ENCODE assay signal across 18 mouse cellular contexts in the genomic region with DNA sequence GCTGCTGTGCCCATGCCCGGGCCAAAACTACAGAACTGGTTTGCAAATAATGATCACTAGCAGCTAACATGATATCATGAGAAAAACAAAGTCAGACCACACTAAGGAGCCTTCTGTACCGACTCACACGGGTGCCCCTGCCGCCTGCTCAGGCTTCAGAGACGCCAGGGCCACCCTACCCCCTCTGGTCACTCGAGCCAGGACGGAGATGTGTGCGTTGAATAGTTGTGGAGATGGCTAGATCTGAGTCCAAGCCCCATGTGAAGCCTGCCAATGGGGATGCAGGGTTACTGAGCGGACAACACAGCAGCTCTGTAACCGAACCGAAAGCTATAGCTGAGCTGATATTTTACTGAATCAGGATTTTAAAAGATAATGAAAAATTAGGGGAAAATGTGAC.
DNase-seq lines count a peak whose midpoint lies in the region; ATAC-seq and TF ChIP-seq lines count a peak whose summit lies in the region.
"Had no signal": no experiment of that assay in that cellular context is flagged by ENCODE, and none has a peak within 500 bp of the region (broad histone marks: within the 10 kb centered on the region; RNA-seq: fewer than 3 reads in every experiment).

No protein-coding gene starts in this region.

- no peak for ATAC-seq in hindbrain, embryonic 14.5 days (ENCODE audit: low FRiP score)
- ATAC-seq in midbrain, postnatal 0 days (ENCODE audit: low FRiP score): peak; percentile 49; the same call in 1 of the 2 replicates
- no peak for ATAC-seq in midbrain, embryonic 13.5 days
- no peak for ATAC-seq in liver, postnatal 0 days
- ATAC-seq: intestine, embryonic 15.5 days had no signal

- no peak overlapping the region for H3K9ac ChIP-seq in hindbrain, embryonic 14.5 days
- no peak overlapping the region for H3K9ac ChIP-seq in midbrain, postnatal 0 days (replicated peaks; ENCODE audit: low read length, poor library complexity, severe bottlenecking)
- H3K9ac ChIP-seq in midbrain, embryonic 13.5 days (replicated peaks): no peak overlapping the region
- no peak overlapping the region for H3K9ac ChIP-seq in liver, postnatal 0 days (replicated peaks)
- H3K9ac ChIP-seq: embryonic facial prominence, embryonic 12.5 days; intestine, embryonic 15.5 days; kidney, embryonic 15.5 days; limb, embryonic 13.5 days; liver, embryonic 13.5 days had no signal

- WGBS in hindbrain, embryonic 10.5 days: 92% methylated on average over 11 of the region's 11 CpGs
- WGBS in hindbrain, embryonic 14.5 days: 88% methylated on average over 11 of the region's 11 CpGs
- WGBS in midbrain, postnatal 0 days: 87% methylated on average over 11 of the region's 11 CpGs
- 91% methylated on average over 11 of the region's 11 CpGs for WGBS in midbrain, embryonic 13.5 days
- WGBS in bone marrow, adult 2 months: 82% methylated on average over 11 of the region's 11 CpGs
- 75% methylated on average over 11 of the region's 11 CpGs for WGBS in liver, postnatal 0 days (ENCODE audit: insufficient replicate concordance)

- peak overlapping the region; percentile 79 for H3K27ac ChIP-seq in gastrocnemius, adult 2 months
- peak overlapping the region; percentile 2; the same call in 1 of the 2 replicates for H3K27ac ChIP-seq in hindbrain, embryonic 10.5 days
- H3K27ac ChIP-seq in hindbrain, embryonic 14.5 days: no peak overlapping the region
- H3K27ac ChIP-seq in midbrain, postnatal 0 days (ENCODE audit: low read depth, low read length): no peak overlapping the region
- no peak overlapping the region for H3K27ac ChIP-seq in midbrain, embryonic 13.5 days
- H3K27ac ChIP-seq in bone marrow, adult 2 months (ENCODE audit: control insufficient read depth, insufficient read depth, low read depth, low read length, poor library complexity): peak overlapping the region; percentile 65
- H3K27ac ChIP-seq in liver, postnatal 0 days (ENCODE audit: low read depth): no peak overlapping the region
- H3K27ac ChIP-seq: embryonic facial prominence, embryonic 12.5 days; intestine, embryonic 15.5 days; kidney, embryonic 15.5 days; liver, embryonic 13.5 days had no signal

- 0 out of 2 replicates have a peak, but pooled peaks cover 4% of the 10 kb centered on the region for H3K9me3 ChIP-seq in hindbrain, embryonic 10.5 days
- no peaks in the 10 kb centered on the region for H3K9me3 ChIP-seq in hindbrain, embryonic 14.5 days (ENCODE audit: control insufficient read depth, low read length)
- H3K9me3 ChIP-seq in midbrain, postnatal 0 days (ENCODE audit: low read length): no peaks in the 10 kb centered on the region
- H3K9me3 ChIP-seq in midbrain, embryonic 13.5 days: no peaks in the 10 kb centered on the region
- no peaks in the 10 kb centered on the region for H3K9me3 ChIP-seq in liver, postnatal 0 days (ENCODE audit: low read length)
- H3K9me3 ChIP-seq: embryonic facial prominence, embryonic 12.5 days; intestine, embryonic 15.5 days; kidney, embryonic 15.5 days; limb, embryonic 13.5 days; liver, embryonic 13.5 days had no signal

- no peak for TF ChIP-seq CTCF in gastrocnemius, adult 2 months (IDR thresholded peaks at IDR 0.05)
- TF ChIP-seq CTCF in midbrain, postnatal 0 days (IDR thresholded peaks at IDR 0.05): no peak
- no peak for TF ChIP-seq CTCF in bone marrow, adult 2 months (IDR thresholded peaks at IDR 0.05; ENCODE audit: control insufficient read depth, insufficient read depth, low read length)
- no peak for TF ChIP-seq CTCF in liver, postnatal 0 days (IDR thresholded peaks at IDR 0.05; ENCODE audit: low read depth)

- no peak for DNase-seq in gastrocnemius, adult 2 months
- DNase-seq in gastrocnemius, adult 8-10 months (ENCODE audit: low spot score in 2 of 2): no peak
- DNase-seq in hindbrain, embryonic 10.5 days (ENCODE audit: low spot score): no peak
- no peak for DNase-seq in hindbrain, embryonic 14.5 days (ENCODE audit: low spot score)
- peak; percentile 48 for DNase-seq in midbrain, postnatal 0 days (ENCODE audit: low spot score)
- DNase-seq in liver, postnatal 0 days: no peak
- DNase-seq: cerebellum, adult 9-10 months; liver, embryonic 13.5 days; midbrain, embryonic 14.5 days; right cerebral cortex, postnatal 4 days; thymus, postnatal 25 days had no signal

- intact Hi-C loops in gastrocnemius, adult 2 months (cut with DNase I): no loop called here

- TF ChIP-seq EP300 in liver, postnatal 0 days (IDR thresholded peaks at IDR 0.05; ENCODE audit: low read depth): no peak

- no peaks in the 10 kb centered on the region for H3K27me3 ChIP-seq in hindbrain, embryonic 10.5 days (ENCODE audit: insufficient read depth, poor library complexity, severe bottlenecking)
- no peaks in the 10 kb centered on the region for H3K27me3 ChIP-seq in hindbrain, embryonic 14.5 days (ENCODE audit: control insufficient read depth, insufficient read depth, low read length)
- H3K27me3 ChIP-seq in midbrain, postnatal 0 days (ENCODE audit: insufficient read depth, low read length): no peaks in the 10 kb centered on the region
- no peaks in the 10 kb centered on the region for H3K27me3 ChIP-seq in midbrain, embryonic 13.5 days
- H3K27me3 ChIP-seq in liver, postnatal 0 days (ENCODE audit: insufficient read depth, low read length): no peaks in the 10 kb centered on the region
- H3K27me3 ChIP-seq: embryonic facial prominence, embryonic 12.5 days; intestine, embryonic 15.5 days; kidney, embryonic 15.5 days; limb, embryonic 13.5 days had no signal

- H3K36me3 ChIP-seq in hindbrain, embryonic 10.5 days: peaks cover 29% of the 10 kb centered on the region
- H3K36me3 ChIP-seq in hindbrain, embryonic 14.5 days (replicated peaks; ENCODE audit: control insufficient read depth, insufficient read depth): no peaks in the 10 kb centered on the region
- H3K36me3 ChIP-seq in midbrain, postnatal 0 days (ENCODE audit: insufficient read depth, low read length): no peaks in the 10 kb centered on the region
- H3K36me3 ChIP-seq in midbrain, embryonic 13.5 days: no peaks in the 10 kb centered on the region
- no peaks in the 10 kb centered on the region for H3K36me3 ChIP-seq in liver, postnatal 0 days (replicated peaks; ENCODE audit: insufficient read depth, low read length)
- H3K36me3 ChIP-seq: embryonic facial prominence, embryonic 12.5 days; intestine, embryonic 15.5 days; liver, embryonic 13.5 days had no signal

- H3K4me3 ChIP-seq in gastrocnemius, adult 2 months: peak overlapping the region; percentile 30; the same call in 1 of the 2 replicates
- H3K4me3 ChIP-seq in hindbrain, embryonic 10.5 days: no peak overlapping the region
- H3K4me3 ChIP-seq in hindbrain, embryonic 14.5 days (replicated peaks; ENCODE audit: low read length): no peak overlapping the region
- no peak overlapping the region for H3K4me3 ChIP-seq in midbrain, postnatal 0 days (ENCODE audit: low read depth, low read length)
- no peak overlapping the region for H3K4me3 ChIP-seq in midbrain, embryonic 13.5 days (replicated peaks)
- H3K4me3 ChIP-seq in bone marrow, adult 2 months (replicated peaks; ENCODE audit: control insufficient read depth, low read depth, low read length): no peak overlapping the region
- no peak overlapping the region for H3K4me3 ChIP-seq in liver, postnatal 0 days (ENCODE audit: low read depth, low read length)
- H3K4me3 ChIP-seq: embryonic facial prominence, embryonic 12.5 days; intestine, embryonic 15.5 days; kidney, embryonic 15.5 days; limb, embryonic 13.5 days; liver, embryonic 13.5 days; myocyte had no signal

- H3K4me2 ChIP-seq in hindbrain, embryonic 14.5 days (replicated peaks): no peak overlapping the region
- no peak overlapping the region for H3K4me2 ChIP-seq in midbrain, postnatal 0 days (ENCODE audit: low read depth, low read length, poor library complexity, severe bottlenecking)
- no peak overlapping the region for H3K4me2 ChIP-seq in midbrain, embryonic 13.5 days (replicated peaks)
- H3K4me2 ChIP-seq in liver, postnatal 0 days (ENCODE audit: low read depth, low read length): no peak overlapping the region
- H3K4me2 ChIP-seq: embryonic facial prominence, embryonic 12.5 days; intestine, embryonic 15.5 days; kidney, embryonic 15.5 days; limb, embryonic 13.5 days; liver, embryonic 13.5 days had no signal

- no peak for TF ChIP-seq POLR2A in bone marrow, adult 2 months (IDR thresholded peaks at IDR 0.05; ENCODE audit: borderline replicate concordance, control insufficient read depth, low read depth, low read length)

- peaks cover 26% of the 10 kb centered on the region for H3K4me1 ChIP-seq in hindbrain, embryonic 10.5 days (replicated peaks)
- H3K4me1 ChIP-seq in hindbrain, embryonic 14.5 days (replicated peaks; ENCODE audit: control insufficient read depth, insufficient read depth, low read length): 0 out of 2 replicates have a peak, but pooled peaks cover 4% of the 10 kb centered on the region
- H3K4me1 ChIP-seq in midbrain, postnatal 0 days (ENCODE audit: insufficient read depth, low read length): no peaks in the 10 kb centered on the region
- no peaks in the 10 kb centered on the region for H3K4me1 ChIP-seq in midbrain, embryonic 13.5 days (replicated peaks)
- H3K4me1 ChIP-seq in bone marrow, adult 2 months (ENCODE audit: control insufficient read depth, insufficient read depth, low read length): peaks cover 3% of the 10 kb centered on the region
- H3K4me1 ChIP-seq in liver, postnatal 0 days (ENCODE audit: insufficient read depth): peaks cover 44% of the 10 kb centered on the region

Comparison
In these comparisons a context has a peak if more than half of its experiments do, and no peak if none do; other contexts are left out.
1. H3K27ac ChIP-seq: peak in gastrocnemius, adult 2 months (single experiment), hindbrain, embryonic 10.5 days (single experiment) and bone marrow, adult 2 months (single experiment); none in hindbrain, embryonic 14.5 days (single experiment), midbrain, postnatal 0 days (single experiment), midbrain, embryonic 13.5 days (single experiment) and liver, postnatal 0 days (single experiment).